ENCODE assay signal across 17 mouse cellular contexts in the genomic region with DNA sequence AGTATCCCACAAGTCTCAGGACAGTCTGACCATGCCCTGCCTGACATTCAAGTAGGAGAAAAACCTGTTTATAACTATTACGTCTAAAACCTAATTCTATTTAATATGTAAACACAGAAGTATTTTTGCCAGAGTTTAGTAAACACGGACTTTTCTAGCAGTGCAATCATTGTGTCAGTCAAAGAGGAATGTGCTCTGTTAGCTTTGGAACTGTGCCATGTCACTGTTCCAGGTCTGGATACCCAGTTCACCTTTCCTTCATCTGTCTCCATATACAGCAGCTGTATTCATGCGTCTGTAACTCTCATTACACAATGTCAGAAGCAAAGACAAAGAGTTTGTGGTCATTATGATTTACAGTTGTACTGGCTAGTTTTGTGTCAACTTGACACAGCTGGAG. TPM values are rescaled to one million over a fixed set of nuclear protein-coding genes. Genes with fewer than 3 reads are reported as not detected.
DNase-seq lines count a peak whose midpoint lies in the region; ATAC-seq lines count a peak whose summit lies in the region.
"Had no signal": no experiment of that assay in that cellular context is flagged by ENCODE, and none has a peak within 500 bp of the region (broad histone marks: within the 10 kb centered on the region; RNA-seq: fewer than 3 reads in every experiment).

No protein-coding gene starts in this region.

- no peak overlapping the region for H3K4me3 ChIP-seq in embryonic facial prominence, embryonic 14.5 days (ENCODE audit: low read depth, low read length)
- no peak overlapping the region for H3K4me3 ChIP-seq in embryonic facial prominence, embryonic 10.5 days
- H3K4me3 ChIP-seq in kidney, embryonic 16.5 days (ENCODE audit: low read length): no peak overlapping the region
- no peak overlapping the region for H3K4me3 ChIP-seq in midbrain, embryonic 11.5 days (ENCODE audit: low read depth, low read length)
- H3K4me3 ChIP-seq: forebrain, embryonic 13.5 days; hindbrain, embryonic 15.5 days; limb, embryonic 12.5 days; midbrain, embryonic 12.5 days; myocyte; stomach, embryonic 15.5 days had no signal

- DNase-seq in embryonic facial prominence, embryonic 14.5 days (ENCODE audit: low spot score): peak; percentile 52
- no peak for DNase-seq in embryonic facial prominence, embryonic 10.5 days (ENCODE audit: low spot score)
- DNase-seq in kidney, adult 11 months: peak; percentile 75
- DNase-seq in kidney, postnatal 10 days: peak; percentile 60
- peak; percentile 25 for DNase-seq in lung, postnatal 10 days
- DNase-seq in testis, postnatal 10 days (ENCODE audit: low spot score): no peak
- no peak for DNase-seq in midbrain, embryonic 11.5 days (ENCODE audit: low spot score, missing footprints)
- DNase-seq: cerebellum, adult 9-10 months; layer of hippocampus, postnatal 36 days; thymus, postnatal 25 days had no signal

- no peaks in the 10 kb centered on the region for H3K4me1 ChIP-seq in embryonic facial prominence, embryonic 14.5 days (ENCODE audit: control insufficient read depth, insufficient read depth, low read length)
- H3K4me1 ChIP-seq in embryonic facial prominence, embryonic 10.5 days: no peaks in the 10 kb centered on the region
- no peaks in the 10 kb centered on the region for H3K4me1 ChIP-seq in kidney, embryonic 16.5 days (ENCODE audit: insufficient read depth, low read length)
- H3K4me1 ChIP-seq in midbrain, embryonic 11.5 days (ENCODE audit: control insufficient read depth, insufficient read depth, low read length): no peaks in the 10 kb centered on the region
- H3K4me1 ChIP-seq: forebrain, embryonic 13.5 days; hindbrain, embryonic 15.5 days; limb, embryonic 12.5 days; midbrain, embryonic 12.5 days; stomach, embryonic 15.5 days had no signal

- no peak overlapping the region for H3K4me2 ChIP-seq in embryonic facial prominence, embryonic 14.5 days (ENCODE audit: low read depth, low read length)
- H3K4me2 ChIP-seq in kidney, embryonic 16.5 days (replicated peaks; ENCODE audit: low read depth, low read length): no peak overlapping the region
- H3K4me2 ChIP-seq in midbrain, embryonic 11.5 days: no peak overlapping the region
- H3K4me2 ChIP-seq: forebrain, embryonic 13.5 days; hindbrain, embryonic 15.5 days; limb, embryonic 12.5 days; midbrain, embryonic 12.5 days; stomach, embryonic 15.5 days had no signal

- no peaks in the 10 kb centered on the region for H3K36me3 ChIP-seq in embryonic facial prominence, embryonic 14.5 days (ENCODE audit: control insufficient read depth, insufficient read depth, low read length)
- H3K36me3 ChIP-seq in embryonic facial prominence, embryonic 10.5 days (replicated peaks): no peaks in the 10 kb centered on the region
- no peaks in the 10 kb centered on the region for H3K36me3 ChIP-seq in kidney, embryonic 16.5 days (ENCODE audit: insufficient read depth, low read length)
- H3K36me3 ChIP-seq in midbrain, embryonic 11.5 days (ENCODE audit: control insufficient read depth, insufficient read depth, low read length): no peaks in the 10 kb centered on the region
- H3K36me3 ChIP-seq: hindbrain, embryonic 15.5 days; limb, embryonic 12.5 days; midbrain, embryonic 12.5 days; stomach, embryonic 15.5 days had no signal

- H3K9ac ChIP-seq in embryonic facial prominence, embryonic 14.5 days (ENCODE audit: low read depth, low read length): no peak overlapping the region
- H3K9ac ChIP-seq in kidney, embryonic 16.5 days (replicated peaks; ENCODE audit: low read length): no peak overlapping the region
- no peak overlapping the region for H3K9ac ChIP-seq in midbrain, embryonic 11.5 days (ENCODE audit: low read length)
- H3K9ac ChIP-seq: forebrain, embryonic 13.5 days; hindbrain, embryonic 15.5 days; limb, embryonic 12.5 days; midbrain, embryonic 12.5 days; stomach, embryonic 15.5 days had no signal

- no peaks in the 10 kb centered on the region for H3K9me3 ChIP-seq in embryonic facial prominence, embryonic 14.5 days (ENCODE audit: control insufficient read depth, low read length)
- no peaks in the 10 kb centered on the region for H3K9me3 ChIP-seq in embryonic facial prominence, embryonic 10.5 days
- H3K9me3 ChIP-seq in kidney, embryonic 16.5 days (ENCODE audit: low read length): no peaks in the 10 kb centered on the region
- no peaks in the 10 kb centered on the region for H3K9me3 ChIP-seq in midbrain, embryonic 11.5 days (ENCODE audit: control insufficient read depth, low read length)
- H3K9me3 ChIP-seq: forebrain, embryonic 13.5 days; hindbrain, embryonic 15.5 days; limb, embryonic 12.5 days; midbrain, embryonic 12.5 days; stomach, embryonic 15.5 days had no signal

- H3K27me3 ChIP-seq in embryonic facial prominence, embryonic 14.5 days (replicated peaks; ENCODE audit: control insufficient read depth, insufficient read depth, low read length): no peaks in the 10 kb centered on the region
- no peaks in the 10 kb centered on the region for H3K27me3 ChIP-seq in embryonic facial prominence, embryonic 10.5 days (replicated peaks; ENCODE audit: low read depth, poor library complexity, severe bottlenecking)
- no peaks in the 10 kb centered on the region; the same call in 1 of the 2 replicates for H3K27me3 ChIP-seq in kidney, embryonic 16.5 days (ENCODE audit: insufficient read depth, low read length)
- no peaks in the 10 kb centered on the region for H3K27me3 ChIP-seq in midbrain, embryonic 11.5 days (ENCODE audit: control insufficient read depth, insufficient read depth, low read length)
- H3K27me3 ChIP-seq: forebrain, embryonic 13.5 days; hindbrain, embryonic 15.5 days; limb, embryonic 12.5 days; midbrain, embryonic 12.5 days; stomach, embryonic 15.5 days had no signal

- no peak overlapping the region for H3K27ac ChIP-seq in embryonic facial prominence, embryonic 14.5 days (replicated peaks; ENCODE audit: low read depth, low read length)
- no peak overlapping the region for H3K27ac ChIP-seq in embryonic facial prominence, embryonic 10.5 days (replicated peaks)
- H3K27ac ChIP-seq in kidney, embryonic 16.5 days (ENCODE audit: low read length): no peak overlapping the region
- H3K27ac ChIP-seq in midbrain, embryonic 11.5 days (ENCODE audit: low read depth, low read length): no peak overlapping the region
- H3K27ac ChIP-seq: forebrain, embryonic 13.5 days; hindbrain, embryonic 15.5 days; limb, embryonic 12.5 days; midbrain, embryonic 12.5 days; stomach, embryonic 15.5 days had no signal

- ATAC-seq in embryonic facial prominence, embryonic 14.5 days (ENCODE audit: low read depth): no peak
- ATAC-seq in kidney, embryonic 16.5 days (ENCODE audit: low FRiP score, low TSS enrichment): no peak
- no peak for ATAC-seq in midbrain, embryonic 11.5 days (ENCODE audit: low FRiP score)
- ATAC-seq: forebrain, embryonic 13.5 days had no signal

- 45% methylated on average over 3 of the region's 3 CpGs for WGBS in embryonic facial prominence, embryonic 14.5 days
- 81% methylated on average over 3 of the region's 3 CpGs for WGBS in embryonic facial prominence, embryonic 10.5 days
- WGBS in kidney, embryonic 16.5 days: 39% methylated on average over 3 of the region's 3 CpGs
- 89% methylated on average over 3 of the region's 3 CpGs for WGBS in midbrain, embryonic 11.5 days

RNA-seq across cellular contexts. Expression of a gene that starts 45.0 kb away (rescaled TPM):
- polyA plus RNA-seq in embryonic facial prominence, embryonic 14.5 days (2014; fragmentation: Nextera tagmentation; extraction: Ambion mirVana): 72.6 and 100 TPM in 2 replicates
- 70.9 and 71.8 TPM in 2 replicates for polyA plus RNA-seq in embryonic facial prominence, embryonic 10.5 days (2016; fragmentation: Nextera tagmentation; extraction: Ambion mirVana)
- polyA plus RNA-seq in kidney, embryonic 16.5 days (2015; fragmentation: Nextera tagmentation; extraction: Ambion mirVana): 64.4 and 76.5 TPM in 2 replicates
- polyA plus RNA-seq in midbrain, embryonic 11.5 days (2014; fragmentation: Nextera tagmentation; extraction: Ambion mirVana): 81.4 and 87.4 TPM in 2 replicates

Comparison
In these comparisons a context has a peak if more than half of its experiments do, and no peak if none do; other contexts are left out.
1. DNase-seq: peak in embryonic facial prominence, embryonic 14.5 days (single experiment), kidney, adult 11 months (single experiment), kidney, postnatal 10 days (single experiment) and lung, postnatal 10 days (single experiment); none in embryonic facial prominence, embryonic 10.5 days (single experiment), testis, postnatal 10 days (single experiment) and midbrain, embryonic 11.5 days (single experiment).